Mouse (Mus musculus) kidney, postnatal 0 days (tissue): Measurements from ENCODE around the gene Icosl. TPM values are rescaled to one million over a fixed set of nuclear protein-coding genes. Genes with fewer than 3 reads are reported as not detected.

Experiments used
- ATAC-seq: fragments of 200-750 bp; cut with Nextera tagmentation; replicated peaks from 2 replicates; pipeline ENCODE4 v1.8.0; 2017; ENCODE audit warnings: low read depth, moderate number of reproducible peaks, moderate TSS enrichment, moderate library complexity; ENCODE audit not compliant: low FRiP score
- DNase-seq: peaks from one replicate; pipeline ENCODE4 v3.0.0-alpha.2; 2016; ENCODE audit warnings: low spot score
- H3K27ac ChIP-seq: fragments of 300-500 bp; sonication (generic); 2 replicates; pipeline ENCODE4 v1.5.1; 2014; ENCODE audit warnings: mild to moderate bottlenecking
- H3K27me3 ChIP-seq: fragments of 300-500 bp; sonication (generic); 2 replicates; pipeline ENCODE4 v1.6.1; 2014; ENCODE audit warnings: low read length, mixed read lengths; ENCODE audit not compliant: insufficient read depth
- H3K36me3 ChIP-seq: fragments of 300-500 bp; sonication (generic); 2 replicates; pipeline ENCODE4 v1.6.1; 2014; ENCODE audit warnings: low read length, mixed read lengths; ENCODE audit not compliant: insufficient read depth
- H3K4me1 ChIP-seq: fragments of 300-500 bp; sonication (generic); replicated peaks from 2 replicates; pipeline ENCODE4 v1.6.1; 2014; ENCODE audit warnings: antibody characterized with exemption, low read length, mixed read lengths; ENCODE audit not compliant: insufficient read depth
- H3K4me2 ChIP-seq: fragments of 300-500 bp; sonication (generic); 2 replicates; pipeline ENCODE4 v1.6.1; 2014; ENCODE audit warnings: mild to moderate bottlenecking, low read length, moderate library complexity, mixed read lengths
- H3K4me3 ChIP-seq: fragments of 300-500 bp; sonication (generic); replicated peaks from 2 replicates; pipeline ENCODE4 v1.5.1; 2014; ENCODE audit warnings: low read depth, low read length
- H3K9ac ChIP-seq: fragments of 300-500 bp; sonication (generic); 2 replicates; pipeline ENCODE4 v1.6.1; 2014; ENCODE audit warnings: low read depth, low read length
- H3K9me3 ChIP-seq: fragments of 300-500 bp; sonication (generic); replicated peaks from 2 replicates; pipeline ENCODE4 v1.6.1; 2016; ENCODE audit warnings: low read length, inconsistent platforms, mixed read lengths
- CTCF ChIP-seq: IDR thresholded peaks from 2 replicates; pipeline ENCODE4 v1.5.1; 2016; ENCODE audit warnings: antibody characterized with exemption, low read depth, mild to moderate bottlenecking, moderate library complexity
- WGBS: fragments of 180-500 bp; shearing (Covaris S2); extraction: QIAGEN DNeasy Blood & Tissue Kit; methylation state at CpG from one replicate; pipeline ENCODE4 v1.1.7; 2014; 5-methylcytosine and 5-hydroxymethylcytosine counted together
- polyA plus RNA-seq: library from polyadenylated mRNA; unstranded; fragments of >200 nt; fragmentation: Nextera tagmentation; extraction: Ambion mirVana; gene quantifications from 2 replicates; pipeline ENCODE4 v1.2.1, GENCODE M21; 2015

Gene Icosl
- polyA plus RNA-seq, 1 experiment from 2014 or later: 6.5 TPM

- WGBS: 38% methylated on average over 4 of the region's 4 CpGs
- Histone ChIP-seq H3K27me3 (no peaks in the 10 kb centered on the region), H3K27ac (no peak overlapping the region), H3K9me3 (no peaks in the 10 kb centered on the region), H3K36me3 (no peaks in the 10 kb centered on the region), H3K4me1 (no peaks in the 10 kb centered on the region), H3K9ac (no peak overlapping the region), H3K4me2 (no peak overlapping the region), H3K4me3 (no peak overlapping the region)
- DNase-seq (peak; percentile 49), ATAC-seq (peak; percentile 41)
- peak; percentile 11; the same call in 1 of the 2 replicates for TF ChIP-seq CTCF
These were observed 1.9 kb upstream of the Icosl start for GRCm38 (mm10) chr10:78067226-78067625.

GRCm38 (mm10) chr10:78068541-78068940 is 561 bp upstream of the Icosl start:
- peak overlapping the region; percentile 98 for H3K4me2 ChIP-seq
- H3K4me3 ChIP-seq: peak overlapping the region; percentile 68
- H3K36me3 ChIP-seq: 0 out of 2 replicates have a peak, but pooled peaks cover 6% of the 10 kb centered on the region
- ATAC-seq (no peak; the same call in 1 of the 2 replicates), DNase-seq (peak; percentile 20)
- WGBS: 16% methylated on average over 11 of the region's 11 CpGs
- H3K27ac ChIP-seq: no peak overlapping the region
- no peak overlapping the region for H3K9ac ChIP-seq
- H3K4me1 ChIP-seq: no peaks in the 10 kb centered on the region
- TF ChIP-seq CTCF: no peak
- H3K27me3 ChIP-seq: no peaks in the 10 kb centered on the region
- no peaks in the 10 kb centered on the region for H3K9me3 ChIP-seq

GRCm38 (mm10) chr10:78074151-78074550 is 5.0 kb downstream of the Icosl start:
- DNase-seq (no peak), ATAC-seq (no peak)
- H3K9ac ChIP-seq: no peak overlapping the region

GRCm38 (mm10) chr10:78074977-78075376 is 5.9 kb downstream of the Icosl start:
- no peak for ATAC-seq
- TF ChIP-seq CTCF: no peak
- Histone ChIP-seq H3K9ac (no peak overlapping the region), H3K9me3 (no peaks in the 10 kb centered on the region), H3K4me2 (no peak overlapping the region), H3K27ac (no peak overlapping the region), H3K27me3 (no peaks in the 10 kb centered on the region), H3K36me3 (0 out of 2 replicates have a peak, but pooled peaks cover 12% of the 10 kb centered on the region), H3K4me3 (no peak overlapping the region), H3K4me1 (no peaks in the 10 kb centered on the region)
- DNase-seq: no peak
- 85% methylated on average over 11 of the region's 11 CpGs for WGBS

More at GRCm38 (mm10) chr10:78074151-78074550, 5.0 kb downstream of the Icosl start:
- no peak for TF ChIP-seq CTCF
- Histone ChIP-seq H3K4me1 (no peaks in the 10 kb centered on the region), H3K27ac (no peak overlapping the region), H3K36me3 (0 out of 2 replicates have a peak, but pooled peaks cover 12% of the 10 kb centered on the region), H3K4me2 (no peak overlapping the region), H3K4me3 (no peak overlapping the region), H3K27me3 (no peaks in the 10 kb centered on the region), H3K9me3 (no peaks in the 10 kb centered on the region)
- 69% methylated on average over 4 of the region's 4 CpGs for WGBS

- Histone ChIP-seq H3K4me1 (no peaks in the 10 kb centered on the region), H3K27ac (no peak overlapping the region), H3K9me3 (no peaks in the 10 kb centered on the region), H3K4me2 (no peak overlapping the region), H3K27me3 (no peaks in the 10 kb centered on the region), H3K4me3 (no peak overlapping the region), H3K9ac (no peak overlapping the region), H3K36me3 (0 out of 2 replicates have a peak, but pooled peaks cover 6% of the 10 kb centered on the region)
- TF ChIP-seq CTCF: no peak
- DNase-seq (no peak), ATAC-seq (no peak)
- WGBS: 80% methylated on average over 9 of the region's 9 CpGs
These were observed 8.8 kb downstream of the Icosl start for GRCm38 (mm10) chr10:78077862-78078261.

GRCm38 (mm10) chr10:78078276-78078675 is 9.2 kb downstream of the Icosl start:
- Histone ChIP-seq H3K4me1 (no peaks in the 10 kb centered on the region), H3K9me3 (no peaks in the 10 kb centered on the region), H3K27me3 (no peaks in the 10 kb centered on the region), H3K9ac (no peak overlapping the region), H3K27ac (no peak overlapping the region), H3K4me3 (no peak overlapping the region), H3K36me3 (0 out of 2 replicates have a peak, but pooled peaks cover 6% of the 10 kb centered on the region), H3K4me2 (no peak overlapping the region)
- no peak for ATAC-seq
- no peak for DNase-seq
- WGBS: 79% methylated on average over 5 of the region's 5 CpGs
- no peak for TF ChIP-seq CTCF
